Mouse (Mus musculus) myocyte (in vitro differentiated cells): ENCODE results near the gene Slc25a43. TPM values are rescaled to one million over a fixed set of nuclear protein-coding genes. Genes with fewer than 3 reads are reported as not detected.
A peak's percentile ranks its signal among the peaks of the same experiment; 100 is the strongest.

Source experiments
- H3K27me3 ChIP-seq: one replicate; pipeline ENCODE4 v1.6.1; 2011; ENCODE audit not compliant: control insufficient read depth, insufficient read depth, insufficient read length
- H3K36me3 ChIP-seq: one replicate; pipeline ENCODE4 v1.6.1; 2011; ENCODE audit not compliant: control insufficient read depth, insufficient read depth
- H3K4me2 ChIP-seq: one replicate; pipeline ENCODE4 v1.6.1; 2011; ENCODE audit warnings: low read depth, control low read depth
- H3K4me3 ChIP-seq: one replicate; pipeline ENCODE4 v1.5.1; 2011; ENCODE audit warnings: mild to moderate bottlenecking, control low read depth, moderate library complexity
- H3K79me2 ChIP-seq: one replicate; pipeline ENCODE4 v1.6.1; 2011; ENCODE audit not compliant: control insufficient read depth, insufficient read depth
- H3ac ChIP-seq: one replicate; pipeline ENCODE4 v1.6.1; 2011; ENCODE audit not compliant: control insufficient read depth, insufficient read length
- CEBPB ChIP-seq: IDR thresholded peaks from 2 replicates; pipeline ENCODE4 v1.6.1; 2011; ENCODE audit warnings: mild to moderate bottlenecking, moderate library complexity; ENCODE audit not compliant: poor library complexity, insufficient read depth, severe bottlenecking
- E2F4 ChIP-seq: IDR thresholded peaks from one replicate; pipeline ENCODE4 v1.6.1; 2011; ENCODE audit warnings: mild to moderate bottlenecking, control low read depth, moderate library complexity; ENCODE audit not compliant: insufficient read depth
- MAX ChIP-seq: IDR thresholded peaks from one replicate; pipeline ENCODE4 v1.6.1; 2011; ENCODE audit warnings: low read depth, mild to moderate bottlenecking, control low read depth
- MYOD1 ChIP-seq, 3 experiments: IDR thresholded peaks; one replicate each; pipeline ENCODE4 v1.6.1; 2011; ENCODE audit warnings: control low read depth in 2 of 3, low read depth in 2 of 3, mild to moderate bottlenecking in 2 of 3, moderate library complexity in 1 of 3; ENCODE audit not compliant: insufficient read length in 2 of 3, control insufficient read depth in 1 of 3
- MYOG ChIP-seq, 3 experiments: IDR thresholded peaks; one replicate each; pipeline ENCODE4 v1.6.1; 2011; ENCODE audit warnings: control low read depth in 2 of 3, low read depth in 2 of 3, mild to moderate bottlenecking in 2 of 3; ENCODE audit not compliant: insufficient read length in 2 of 3, control insufficient read depth in 1 of 3, insufficient read depth in 1 of 3
- POLR2A ChIP-seq: IDR thresholded peaks from one replicate; pipeline ENCODE4 v1.6.1; 2011; ENCODE audit warnings: low read depth, mild to moderate bottlenecking, control low read depth, moderate library complexity; ENCODE audit not compliant: insufficient read length
- POLR2AphosphoS2 ChIP-seq: IDR thresholded peaks from one replicate; pipeline ENCODE4 v1.6.1; 2011; ENCODE audit warnings: low read depth, control low read depth; ENCODE audit not compliant: insufficient read length
- REST ChIP-seq: IDR thresholded peaks from one replicate; pipeline ENCODE4 v1.6.1; 2011; ENCODE audit warnings: mild to moderate bottlenecking, control low read depth, moderate library complexity; ENCODE audit not compliant: insufficient read depth, insufficient read length
- SRF ChIP-seq: IDR thresholded peaks from one replicate; pipeline ENCODE4 v1.6.1; 2011; ENCODE audit warnings: low read depth; ENCODE audit not compliant: control insufficient read depth, insufficient read length
- TCF12 ChIP-seq: IDR thresholded peaks from one replicate; pipeline ENCODE4 v1.6.1; 2011; ENCODE audit warnings: mild to moderate bottlenecking, control low read depth; ENCODE audit not compliant: poor library complexity, insufficient read depth, severe bottlenecking
- TCF3 ChIP-seq: IDR thresholded peaks from one replicate; pipeline ENCODE4 v1.6.1; 2011; ENCODE audit warnings: low read depth, control low read depth; ENCODE audit not compliant: insufficient read length
- USF1 ChIP-seq: IDR thresholded peaks from one replicate; pipeline ENCODE4 v1.6.1; 2011; ENCODE audit warnings: low read depth, mild to moderate bottlenecking, control low read depth, moderate library complexity
- polyA plus RNA-seq: library from polyadenylated mRNA; unstranded; fragments of >200 nt; fragmentation: generic; extraction: Trizol; gene quantifications from one replicate; pipeline ENCODE4 v1.2.1, GENCODE M21; 2012; ENCODE audit warnings: missing spikeins

Gene Slc25a43
- polyA plus RNA-seq, 1 experiment = 1.1 TPM

GRCm38 (mm10) chrX:36752586-36752985 lies 9.1 kb downstream of the Slc25a43 start:
- no peaks in the 10 kb centered on the region for H3K36me3 ChIP-seq
- H3ac ChIP-seq = no peak overlapping the region
- no peak overlapping the region for H3K4me3 ChIP-seq
- no peaks in the 10 kb centered on the region for H3K27me3 ChIP-seq
- TF ChIP-seq TCF3 (no peak), POLR2AphosphoS2 (no peak), SRF (no peak), USF1 (no peak), MYOG (IDR thresholded peaks at IDR 0.05; ENCODE audit: control insufficient read depth in 1 of 3, insufficient read depth in 1 of 3, insufficient read length in 2 of 3, low read depth in 2 of 3) (no peak), E2F4 (no peak)
- no peak overlapping the region for H3K4me2 ChIP-seq
- no peaks in the 10 kb centered on the region for H3K79me2 ChIP-seq

- TF ChIP-seq MYOD1 (IDR thresholded peaks at IDR 0.05; ENCODE audit: control insufficient read depth in 1 of 3, insufficient read length in 2 of 3, low read depth in 2 of 3) (no peak), MYOG (IDR thresholded peaks at IDR 0.05; ENCODE audit: control insufficient read depth in 1 of 3, insufficient read depth in 1 of 3, insufficient read length in 2 of 3, low read depth in 2 of 3) (no peak), SRF (no peak), REST (no peak), POLR2A (no peak), POLR2AphosphoS2 (no peak), TCF12 (no peak)
- Histone ChIP-seq H3K27me3 (no peaks in the 10 kb centered on the region), H3K4me2 (no peak overlapping the region), H3K4me3 (no peak overlapping the region), H3K79me2 (no peaks in the 10 kb centered on the region), H3K36me3 (no peaks in the 10 kb centered on the region), H3ac (no peak overlapping the region)
Measured at GRCm38 (mm10) chrX:36757796-36758472, 14.5 kb downstream of the Slc25a43 start.

GRCm38 (mm10) chrX:36758566-36758965 lies 15.1 kb downstream of the Slc25a43 start:
- H3K4me2 ChIP-seq = no peak overlapping the region
- no peaks in the 10 kb centered on the region for H3K36me3 ChIP-seq
- no peak overlapping the region for H3K4me3 ChIP-seq
- no peak for TF ChIP-seq MYOG (IDR thresholded peaks at IDR 0.05; ENCODE audit: control insufficient read depth in 1 of 3, insufficient read depth in 1 of 3, insufficient read length in 2 of 3, low read depth in 2 of 3)
- no peak for TF ChIP-seq POLR2A
- TF ChIP-seq E2F4 = no peak
- no peak for TF ChIP-seq POLR2AphosphoS2
- no peak for TF ChIP-seq MYOD1 (IDR thresholded peaks at IDR 0.05; ENCODE audit: control insufficient read depth in 1 of 3, insufficient read length in 2 of 3, low read depth in 2 of 3)
- TF ChIP-seq TCF3 = no peak
- no peak for TF ChIP-seq MAX
- TF ChIP-seq REST = no peak
- TF ChIP-seq SRF = no peak
- TF ChIP-seq USF1 = no peak
- TF ChIP-seq CEBPB = no peak
- no peak for TF ChIP-seq TCF12
- no peak overlapping the region for H3ac ChIP-seq
- no peaks in the 10 kb centered on the region for H3K27me3 ChIP-seq
- H3K79me2 ChIP-seq = no peaks in the 10 kb centered on the region

- no peak for TF ChIP-seq TCF3
- TF ChIP-seq MYOD1 (IDR thresholded peaks at IDR 0.05; ENCODE audit: control insufficient read depth in 1 of 3, insufficient read length in 2 of 3, low read depth in 2 of 3) = peak in 1 of 3 experiments; percentile 9
- Histone ChIP-seq H3K27me3 (no peaks in the 10 kb centered on the region), H3K79me2 (no peaks in the 10 kb centered on the region), H3K36me3 (no peaks in the 10 kb centered on the region), H3K4me3 (no peak overlapping the region), H3ac (no peak overlapping the region), H3K4me2 (no peak overlapping the region)
Measured at GRCm38 (mm10) chrX:36760946-36761635, 17.6 kb downstream of the Slc25a43 start.

GRCm38 (mm10) chrX:36762289-36762688 lies 18.8 kb downstream of the Slc25a43 start:
- TF ChIP-seq E2F4 (no peak), CEBPB (no peak), REST (no peak), MYOD1 (IDR thresholded peaks at IDR 0.05; ENCODE audit: control insufficient read depth in 1 of 3, insufficient read length in 2 of 3, low read depth in 2 of 3) (no peak), USF1 (no peak), POLR2AphosphoS2 (no peak), TCF12 (no peak), TCF3 (no peak), MYOG (IDR thresholded peaks at IDR 0.05; ENCODE audit: control insufficient read depth in 1 of 3, insufficient read depth in 1 of 3, insufficient read length in 2 of 3, low read depth in 2 of 3) (no peak), SRF (no peak), POLR2A (no peak), MAX (no peak)
- no peak overlapping the region for H3K4me2 ChIP-seq

More at GRCm38 (mm10) chrX:36762289-36762688, 18.8 kb downstream of the Slc25a43 start:
- Histone ChIP-seq H3K36me3 (no peaks in the 10 kb centered on the region), H3K27me3 (no peaks in the 10 kb centered on the region), H3K4me3 (no peak overlapping the region), H3ac (no peak overlapping the region), H3K79me2 (no peaks in the 10 kb centered on the region)
